Mouse (Mus musculus) stomach, embryonic 16.5 days (tissue): ENCODE measurements around the gene Polg. TPM values are rescaled to one million over a fixed set of nuclear protein-coding genes. Genes with fewer than 3 reads are reported as not detected.

Source experiments
- ATAC-seq: fragments of 200-750 bp; cut with Nextera tagmentation; 2 replicates; pipeline ENCODE4 v1.8.0; 2017; ENCODE audit warnings: moderate number of reproducible peaks, moderate TSS enrichment; ENCODE audit not compliant: insufficient read depth, low FRiP score
- H3K27ac ChIP-seq: fragments of 300-500 bp; sonication (generic); 2 replicates; pipeline ENCODE4 v1.5.1; 2014; ENCODE audit warnings: low read length
- H3K27me3 ChIP-seq: fragments of 300-500 bp; sonication (generic); 2 replicates; pipeline ENCODE4 v1.6.1; 2014; ENCODE audit warnings: low read length, control low read depth, mixed read lengths; ENCODE audit not compliant: control insufficient read depth, insufficient read depth
- H3K36me3 ChIP-seq: fragments of 300-500 bp; sonication (generic); 2 replicates; pipeline ENCODE4 v1.6.1; 2014; ENCODE audit warnings: low read length; ENCODE audit not compliant: control insufficient read depth, insufficient read depth
- H3K4me1 ChIP-seq: fragments of 300-500 bp; sonication (generic); 2 replicates; pipeline ENCODE4 v1.6.1; 2014; ENCODE audit warnings: low read length, control low read depth, mixed read lengths; ENCODE audit not compliant: control insufficient read depth, insufficient read depth
- H3K4me2 ChIP-seq: fragments of 300-500 bp; sonication (generic); 2 replicates; pipeline ENCODE4 v1.6.1; 2014; ENCODE audit warnings: low read depth, low read length, mixed read lengths
- H3K4me3 ChIP-seq: fragments of 300-500 bp; sonication (generic); replicated peaks from 2 replicates; pipeline ENCODE4 v1.5.1; 2014; ENCODE audit warnings: mild to moderate bottlenecking, low read length
- H3K9ac ChIP-seq: fragments of 300-500 bp; sonication (generic); 2 replicates; pipeline ENCODE4 v1.6.1; 2014; ENCODE audit warnings: low read length
- H3K9me3 ChIP-seq: fragments of 300-500 bp; sonication (generic); replicated peaks from 2 replicates; pipeline ENCODE4 v1.6.1; 2016; ENCODE audit warnings: low read length, control low read depth; ENCODE audit not compliant: control insufficient read depth
- WGBS: fragments of 180-500 bp; shearing (Covaris S2); extraction: QIAGEN DNeasy Blood & Tissue Kit; methylation state at CpG from one replicate; pipeline ENCODE4 v1.1.7; 2014; 5-methylcytosine and 5-hydroxymethylcytosine counted together
- polyA plus RNA-seq: library from polyadenylated mRNA; unstranded; fragments of >200 nt; fragmentation: Nextera tagmentation; extraction: Ambion mirVana; gene quantifications from 2 replicates; pipeline ENCODE4 v1.2.1, GENCODE M21; 2015

The Polg gene
- polyA plus RNA-seq, 1 experiment from 2014 or later: 30.8 TPM

DNA sequence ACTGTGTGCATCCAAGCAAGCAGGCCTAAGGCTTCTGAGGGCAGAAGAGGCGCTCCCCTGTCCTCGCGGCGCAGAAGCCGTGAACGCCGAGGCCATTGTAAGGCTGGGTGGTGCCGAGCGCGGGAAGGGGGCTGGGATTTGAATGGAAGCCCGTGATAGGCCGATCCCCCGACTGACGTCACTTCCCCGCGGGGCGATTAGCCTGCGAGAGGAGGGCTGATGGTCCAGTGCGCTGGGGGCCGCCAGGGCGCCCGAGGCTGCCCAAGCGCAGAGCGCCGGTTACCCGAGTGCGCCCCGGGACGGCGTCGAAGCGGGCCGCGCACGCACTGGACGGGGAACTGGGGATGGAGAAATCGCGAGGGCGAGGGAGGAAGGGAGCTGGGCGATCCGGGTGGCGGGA lies 38.6 kb upstream of the Polg start:
- no peak overlapping the region for H3K27ac ChIP-seq
- no peaks in the 10 kb centered on the region for H3K9me3 ChIP-seq
- peak overlapping the region; percentile 32 for H3K4me3 ChIP-seq
- peaks cover 99% of the 10 kb centered on the region for H3K27me3 ChIP-seq
- peaks cover 17% of the 10 kb centered on the region for H3K4me1 ChIP-seq
- H3K9ac ChIP-seq: peak overlapping the region; percentile 10; the same call in 1 of the 2 replicates
- no peak for ATAC-seq
- peak overlapping the region; percentile 48 for H3K4me2 ChIP-seq
- under 1% methylated on average over 31 of the region's 42 CpGs for WGBS
- H3K36me3 ChIP-seq: no peaks in the 10 kb centered on the region

DNA sequence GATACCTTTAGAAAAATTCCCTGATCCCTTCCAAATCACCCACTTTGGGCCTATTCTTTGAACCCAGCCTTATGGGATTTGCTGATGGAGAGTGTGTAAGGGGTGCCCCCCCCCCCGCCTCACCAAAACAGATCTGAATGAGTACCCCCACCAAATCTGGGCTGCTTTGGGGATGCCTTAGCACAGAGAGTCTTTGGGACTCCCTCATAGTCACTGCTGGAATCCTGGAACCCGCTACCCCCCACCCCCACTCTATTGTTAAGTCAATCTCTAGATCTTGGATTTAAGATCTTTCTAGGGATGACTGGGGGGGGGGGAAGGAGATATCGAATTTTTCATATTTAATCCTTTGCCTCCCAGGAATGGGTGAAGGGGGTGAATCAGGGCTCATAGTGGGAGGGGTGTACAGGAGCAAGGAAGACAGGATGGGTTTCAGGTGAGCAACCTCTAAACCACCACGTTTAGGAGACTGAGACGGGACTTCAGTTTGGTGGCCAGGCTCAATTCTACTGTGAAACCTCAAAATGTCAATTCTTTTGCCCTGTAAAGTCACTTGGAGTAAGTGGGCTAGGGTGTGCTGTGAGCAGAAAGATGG lies 37.6 kb upstream of the Polg start:
- no peak for ATAC-seq
- 3% methylated on average over 5 of the region's 5 CpGs for WGBS
- Histone ChIP-seq H3K27me3 (peaks cover 99% of the 10 kb centered on the region), H3K27ac (no peak overlapping the region), H3K36me3 (no peaks in the 10 kb centered on the region), H3K4me2 (no peak overlapping the region), H3K4me1 (peaks cover 15% of the 10 kb centered on the region), H3K9ac (no peak overlapping the region), H3K4me3 (no peak overlapping the region), H3K9me3 (no peaks in the 10 kb centered on the region)

- WGBS: 5% methylated on average over 6 of the region's 6 CpGs
- Histone ChIP-seq H3K4me3 (no peak overlapping the region), H3K27me3 (peaks cover 99% of the 10 kb centered on the region), H3K9ac (no peak overlapping the region), H3K36me3 (no peaks in the 10 kb centered on the region), H3K4me1 (peaks cover 9% of the 10 kb centered on the region; the same call in 1 of the 2 replicates), H3K4me2 (no peak overlapping the region), H3K27ac (no peak overlapping the region), H3K9me3 (no peaks in the 10 kb centered on the region)
- no peak for ATAC-seq
These were observed 36.9 kb upstream of the Polg start for GRCm38 (mm10) chr7:79503103-79503455.

GRCm38 (mm10) chr7:79502152-79503102 lies 36.3 kb upstream of the Polg start:
- peaks cover 99% of the 10 kb centered on the region for H3K27me3 ChIP-seq
- no peak for ATAC-seq
- peaks cover 9% of the 10 kb centered on the region; the same call in 1 of the 2 replicates for H3K4me1 ChIP-seq
- H3K4me2 ChIP-seq: no peak overlapping the region
- H3K9me3 ChIP-seq: no peaks in the 10 kb centered on the region
- no peaks in the 10 kb centered on the region for H3K36me3 ChIP-seq
- no peak overlapping the region for H3K27ac ChIP-seq
- WGBS: 9% methylated on average over 10 of the region's 10 CpGs
- no peak overlapping the region for H3K9ac ChIP-seq
- H3K4me3 ChIP-seq: no peak overlapping the region

DNA sequence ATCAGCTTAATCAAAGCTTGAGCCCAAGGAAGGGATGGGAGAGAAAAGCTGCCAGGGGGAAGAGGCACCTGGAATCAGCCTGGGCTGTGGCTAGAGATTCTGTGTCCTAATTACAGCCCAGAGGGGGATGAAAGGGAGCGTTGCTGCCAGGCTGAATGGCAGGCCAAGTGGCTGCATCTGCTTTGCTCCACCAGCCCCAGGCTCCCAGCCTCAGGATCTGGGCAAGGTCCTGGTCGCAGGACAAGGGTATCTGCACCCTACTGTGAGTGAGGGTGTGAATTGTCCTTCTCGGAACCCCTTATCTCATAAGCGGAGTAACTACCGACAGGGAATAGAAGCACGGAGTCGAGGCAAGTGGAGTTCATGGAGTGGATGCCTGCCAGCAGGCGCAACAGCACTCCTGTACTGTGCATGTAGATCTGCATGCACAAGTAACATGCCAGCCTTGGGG lies 35.4 kb upstream of the Polg start:
- no peaks in the 10 kb centered on the region for H3K9me3 ChIP-seq
- no peak overlapping the region for H3K4me2 ChIP-seq
- no peaks in the 10 kb centered on the region for H3K36me3 ChIP-seq
- peaks cover 99% of the 10 kb centered on the region for H3K27me3 ChIP-seq
- no peak overlapping the region for H3K4me3 ChIP-seq
- no peak overlapping the region for H3K9ac ChIP-seq
- ATAC-seq: no peak
- WGBS: 2% methylated on average over 8 of the region's 8 CpGs
- H3K27ac ChIP-seq: no peak overlapping the region
- peaks cover 9% of the 10 kb centered on the region; the same call in 1 of the 2 replicates for H3K4me1 ChIP-seq

DNA sequence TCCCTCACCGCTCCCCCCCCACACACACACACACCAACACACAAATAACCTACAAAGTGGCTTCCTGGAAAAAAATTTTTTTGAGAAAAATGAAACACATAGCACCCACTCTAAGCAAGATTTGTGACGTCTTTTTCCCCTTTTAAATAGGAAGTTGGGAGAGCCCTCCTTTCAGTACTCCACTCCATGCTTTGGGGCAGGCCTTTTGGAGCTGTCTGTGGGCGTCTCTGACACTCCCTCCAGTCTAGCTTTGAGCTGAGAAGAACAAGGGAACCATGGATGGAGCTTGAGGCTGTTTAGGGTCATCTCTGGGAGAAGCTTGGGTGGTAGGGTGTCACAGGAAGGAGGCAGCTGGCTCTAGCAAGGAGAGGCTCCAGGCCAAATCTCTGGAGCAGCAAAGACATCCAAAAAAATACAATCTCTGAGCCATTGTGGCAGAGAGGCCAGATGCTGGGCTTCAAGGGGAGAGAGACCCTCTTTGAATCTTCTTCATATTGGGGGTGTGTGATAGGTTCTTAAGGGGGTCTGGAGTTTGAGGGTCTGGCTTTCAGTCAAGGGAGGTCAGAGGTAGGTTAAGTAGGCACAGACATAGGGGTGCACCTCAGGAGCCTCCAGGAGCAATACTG lies 34.6 kb upstream of the Polg start:
- Histone ChIP-seq H3K4me2 (no peak overlapping the region), H3K4me3 (no peak overlapping the region), H3K9me3 (no peaks in the 10 kb centered on the region), H3K4me1 (peaks cover 9% of the 10 kb centered on the region; the same call in 1 of the 2 replicates), H3K9ac (no peak overlapping the region), H3K27ac (no peak overlapping the region), H3K36me3 (no peaks in the 10 kb centered on the region), H3K27me3 (peaks cover 98% of the 10 kb centered on the region)
- no peak for ATAC-seq
- WGBS: 10% methylated on average over 3 of the region's 3 CpGs

DNA sequence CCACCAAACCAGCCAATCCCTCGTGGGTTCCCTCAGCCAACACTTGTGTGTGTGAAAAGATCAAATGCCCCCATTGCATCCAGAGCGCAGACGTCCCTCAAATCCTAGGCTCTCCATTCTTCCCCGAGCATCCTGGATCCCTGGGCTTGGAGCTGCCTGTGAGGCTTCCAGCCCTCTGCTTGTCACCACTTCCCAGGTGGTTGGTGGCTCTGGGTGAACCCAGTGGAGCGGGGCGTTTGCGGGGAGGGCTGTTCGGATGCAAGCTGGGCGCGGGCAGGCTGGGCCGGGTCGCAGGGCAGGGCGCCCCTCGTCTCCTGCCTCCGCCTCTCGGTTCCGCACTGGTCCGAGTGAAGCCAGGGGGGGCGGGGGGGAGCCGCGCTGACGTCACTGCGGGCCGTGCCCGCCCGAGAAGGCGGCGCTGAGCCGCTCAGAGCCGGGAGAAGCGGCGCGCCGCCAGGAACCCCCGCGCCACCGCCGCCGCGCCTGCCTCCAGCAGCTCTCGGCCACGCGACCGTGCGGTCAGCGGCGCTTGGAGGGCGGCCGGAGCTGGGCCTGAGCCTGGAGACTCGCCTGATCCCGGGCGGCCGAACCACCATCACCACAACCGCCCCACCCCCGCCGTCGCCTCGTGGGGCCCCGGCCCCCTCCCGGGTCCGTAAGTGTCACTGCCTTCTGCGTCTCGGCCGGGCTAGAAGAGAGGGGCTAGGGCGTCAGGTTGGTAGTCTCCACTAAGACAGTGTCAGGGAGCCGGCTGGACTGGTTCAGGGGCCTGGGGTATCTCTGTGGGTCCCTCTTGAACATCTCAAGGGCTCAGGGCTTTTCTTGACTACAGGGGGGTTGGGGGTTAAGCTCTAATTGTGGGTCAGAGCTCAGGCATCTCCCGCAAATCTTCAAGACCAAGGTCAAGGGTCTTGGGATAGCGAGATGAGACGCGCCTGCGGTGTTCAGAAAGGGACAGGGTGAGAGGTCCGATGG lies 33.7 kb upstream of the Polg start:
- peaks cover 7% of the 10 kb centered on the region; the same call in 1 of the 2 replicates for H3K4me1 ChIP-seq

DNA sequence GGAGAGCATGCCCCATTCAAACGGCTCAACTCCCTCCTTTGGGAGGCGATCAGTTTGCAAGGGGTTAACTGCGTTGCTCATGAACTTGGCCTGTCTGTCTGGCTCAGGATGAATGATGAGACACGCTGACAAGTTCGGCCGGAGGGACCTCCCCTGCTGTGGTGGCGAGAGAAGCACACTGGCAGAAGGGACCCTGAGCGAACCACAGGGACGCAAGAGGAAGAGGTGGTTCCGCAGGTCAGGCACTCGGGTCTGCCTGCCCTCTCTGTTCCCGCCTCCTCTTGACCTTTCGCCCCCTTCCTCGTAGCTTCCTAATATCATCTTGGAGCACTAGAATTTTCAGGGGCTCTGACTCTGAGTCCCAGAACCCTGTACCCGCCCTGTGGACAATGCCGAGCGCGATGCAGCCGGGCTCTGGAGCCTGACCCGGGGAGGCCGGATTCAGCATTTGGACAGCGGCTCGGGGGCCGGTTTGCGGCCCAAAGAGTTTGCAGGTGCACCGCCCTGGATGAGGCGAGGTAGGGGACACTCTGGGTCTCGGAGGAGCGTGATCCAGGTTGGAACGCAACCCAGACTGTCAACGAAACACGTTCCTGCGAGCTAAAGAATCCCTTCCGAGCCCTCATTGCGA lies 32.9 kb upstream of the Polg start:
- Histone ChIP-seq H3K4me2 (no peak overlapping the region), H3K27ac (no peak overlapping the region), H3K27me3 (peaks cover 94% of the 10 kb centered on the region), H3K36me3 (no peaks in the 10 kb centered on the region), H3K4me1 (peaks cover 5% of the 10 kb centered on the region; the same call in 1 of the 2 replicates), H3K9ac (no peak overlapping the region), H3K4me3 (no peak overlapping the region), H3K9me3 (no peaks in the 10 kb centered on the region)
- no peak for ATAC-seq
- under 1% methylated on average over 35 of the region's 35 CpGs for WGBS

More for the DNA sequence above, 33.7 kb upstream of the Polg start:
- Histone ChIP-seq H3K9me3 (no peaks in the 10 kb centered on the region), H3K4me3 (peak overlapping the region; percentile 20), H3K27ac (no peak overlapping the region), H3K27me3 (peaks cover 95% of the 10 kb centered on the region), H3K9ac (no peak overlapping the region), H3K36me3 (no peaks in the 10 kb centered on the region), H3K4me2 (peak overlapping the region; percentile 28)
- WGBS: 1% methylated on average over 72 of the region's 72 CpGs
- peak; percentile 33; the same call in 1 of the 2 replicates for ATAC-seq
